Mouse (Mus musculus) heart, embryonic 16.5 days (tissue): Measurements from ENCODE around the gene Adcy3. TPM values are rescaled to one million over a fixed set of nuclear protein-coding genes. Genes with fewer than 3 reads are reported as not detected.
"Not testable (repeated sequence)": the region's sequence is repeated elsewhere in the genome, so short reads cannot be mapped to it uniquely, and the experiment has no call there.

Experiments
- ATAC-seq: fragments of 200-750 bp; cut with Nextera tagmentation; replicated peaks from 2 replicates; pipeline ENCODE4 v1.8.0; 2017; ENCODE audit warnings: moderate number of reproducible peaks; ENCODE audit not compliant: insufficient read depth, low FRiP score; ENCODE audit errors: extremely low read depth
- H3K27ac ChIP-seq: fragments of 300-500 bp; sonication (generic); 2 replicates; pipeline ENCODE4 v1.5.1; 2014; ENCODE audit warnings: mild to moderate bottlenecking, low read length, control low read depth, moderate library complexity
- H3K27me3 ChIP-seq: fragments of 300-500 bp; sonication (generic); 2 replicates; pipeline ENCODE4 v1.6.1; 2014; ENCODE audit warnings: low read length, mixed read lengths; ENCODE audit not compliant: control insufficient read depth, insufficient read depth
- H3K36me3 ChIP-seq: fragments of 300-500 bp; sonication (generic); 2 replicates; pipeline ENCODE4 v1.6.1; 2014; ENCODE audit not compliant: control insufficient read depth, insufficient read depth
- H3K4me1 ChIP-seq: fragments of 300-500 bp; sonication (generic); 2 replicates; pipeline ENCODE4 v1.6.1; 2014; ENCODE audit warnings: low read length, mixed read lengths; ENCODE audit not compliant: control insufficient read depth, insufficient read depth
- H3K4me2 ChIP-seq: fragments of 300-500 bp; sonication (generic); 2 replicates; pipeline ENCODE4 v1.6.1; 2014; ENCODE audit warnings: low read depth, mild to moderate bottlenecking, control low read depth, low read length
- H3K4me3 ChIP-seq: fragments of 300-500 bp; sonication (generic); 2 replicates; pipeline ENCODE4 v1.5.1; 2014; ENCODE audit warnings: mild to moderate bottlenecking, control low read depth, low read length
- H3K9ac ChIP-seq: fragments of 300-500 bp; sonication (generic); 2 replicates; pipeline ENCODE4 v1.6.1; 2014; ENCODE audit warnings: low read length, control low read depth
- H3K9me3 ChIP-seq: fragments of 300-500 bp; sonication (generic); replicated peaks from 2 replicates; pipeline ENCODE4 v1.6.1; 2016; ENCODE audit warnings: low read length; ENCODE audit not compliant: control insufficient read depth
- WGBS: fragments of 180-500 bp; shearing (Covaris S2); extraction: QIAGEN DNeasy Blood & Tissue Kit; methylation state at CpG from one replicate; pipeline ENCODE4 v1.1.7; 2014; 5-methylcytosine and 5-hydroxymethylcytosine counted together
- polyA plus RNA-seq: library from polyadenylated mRNA; unstranded; fragments of >200 nt; fragmentation: Nextera tagmentation; extraction: Ambion mirVana; gene quantifications from 2 replicates; pipeline ENCODE4 v1.2.1, GENCODE M21; 2015

Adcy3 gene
- polyA plus RNA-seq, 1 experiment from 2014 or later: 4.4 TPM

GRCm38 (mm10) chr12:4211174-4211573 lies 78.3 kb downstream of the Adcy3 start:
- no peak overlapping the region for H3K9ac ChIP-seq
- no peak overlapping the region for H3K4me3 ChIP-seq
- ATAC-seq: no peak
- 76% methylated on average over 9 of the region's 9 CpGs for WGBS
- H3K9me3 ChIP-seq: no peaks in the 10 kb centered on the region
- H3K4me2 ChIP-seq: no peak overlapping the region
- H3K27ac ChIP-seq: no peak overlapping the region
- no peaks in the 10 kb centered on the region for H3K27me3 ChIP-seq
- no peaks in the 10 kb centered on the region for H3K4me1 ChIP-seq
- peaks cover 27% of the 10 kb centered on the region for H3K36me3 ChIP-seq

- H3K27ac ChIP-seq: no peak overlapping the region
- no peak for ATAC-seq
- peaks cover 32% of the 10 kb centered on the region for H3K36me3 ChIP-seq
- no peaks in the 10 kb centered on the region for H3K4me1 ChIP-seq
- H3K9me3 ChIP-seq: no peaks in the 10 kb centered on the region
- no peak overlapping the region for H3K4me3 ChIP-seq
- H3K4me2 ChIP-seq: no peak overlapping the region
- 58% methylated on average over 8 of the region's 8 CpGs for WGBS
- H3K27me3 ChIP-seq: no peaks in the 10 kb centered on the region
- H3K9ac ChIP-seq: no peak overlapping the region
These were observed 80.0 kb downstream of the Adcy3 start for GRCm38 (mm10) chr12:4212908-4213307.

GRCm38 (mm10) chr12:4230156-4230555 lies 97.3 kb downstream of the Adcy3 start:
- 90% methylated on average over 7 of the region's 7 CpGs for WGBS
- no peak for ATAC-seq
- H3K9ac ChIP-seq: no peak overlapping the region
- no peaks in the 10 kb centered on the region for H3K27me3 ChIP-seq
- no peak overlapping the region for H3K27ac ChIP-seq
- no peak overlapping the region for H3K4me3 ChIP-seq
- no peaks in the 10 kb centered on the region for H3K9me3 ChIP-seq
- H3K4me2 ChIP-seq: no peak overlapping the region
- H3K4me1 ChIP-seq: peaks cover 12% of the 10 kb centered on the region
- peaks cover 23% of the 10 kb centered on the region for H3K36me3 ChIP-seq

- Histone ChIP-seq H3K27ac (no peak overlapping the region), H3K4me1 (peaks cover 12% of the 10 kb centered on the region), H3K4me3 (peak overlapping the region; percentile 71), H3K9me3 (no peaks in the 10 kb centered on the region), H3K4me2 (peak overlapping the region; percentile 74), H3K9ac (peak overlapping the region; percentile 85), H3K27me3 (no peaks in the 10 kb centered on the region), H3K36me3 (peaks cover 17% of the 10 kb centered on the region)
- ATAC-seq: no peak
- 38% methylated on average over 4 of the region's 4 CpGs for WGBS
These were observed 99.9 kb downstream of the Adcy3 start for GRCm38 (mm10) chr12:4232777-4233176.

GRCm38 (mm10) chr12:4233572-4234508 lies 100.9 kb downstream of the Adcy3 start, which contains the start of the genes Ptrhd1 and Cenpo:
Gene Ptrhd1, plus strand, starts transcription at chr12:4234027.
Gene Cenpo, minus strand, starts transcription at chr12:4234294.
- peak within 1 kb of the TSS; percentile 74 for H3K4me2 ChIP-seq
- no peaks in the 10 kb centered on the region for H3K27me3 ChIP-seq
- H3K36me3 ChIP-seq: peaks cover 17% of the 10 kb centered on the region
- peak; percentile 98 for ATAC-seq
- peak within 1 kb of the TSS; percentile 85 for H3K9ac ChIP-seq
- peak within 1 kb of the TSS; percentile 98 for H3K27ac ChIP-seq
- peaks cover 12% of the 10 kb centered on the region for H3K4me1 ChIP-seq
- H3K4me3 ChIP-seq: peak within 1 kb of the TSS; percentile 71
- WGBS: under 1% methylated on average over 50 of the region's 50 CpGs
- no peaks in the 10 kb centered on the region for H3K9me3 ChIP-seq

GRCm38 (mm10) chr12:4237481-4237880 lies 104.6 kb downstream of the Adcy3 start:
- peaks cover 16% of the 10 kb centered on the region for H3K4me1 ChIP-seq
- no peak overlapping the region for H3K4me2 ChIP-seq
- no peak overlapping the region for H3K27ac ChIP-seq
- H3K4me3 ChIP-seq: no peak overlapping the region
- ATAC-seq: no peak
- H3K27me3 ChIP-seq: no peaks in the 10 kb centered on the region
- peaks cover 4% of the 10 kb centered on the region; the same call in 1 of the 2 replicates for H3K36me3 ChIP-seq
- 89% methylated on average over 15 of the region's 15 CpGs for WGBS
- H3K9me3 ChIP-seq: no peaks in the 10 kb centered on the region
- no peak overlapping the region for H3K9ac ChIP-seq

GRCm38 (mm10) chr12:4240281-4240680 lies 107.4 kb downstream of the Adcy3 start:
- not testable (repeated sequence) for H3K27ac ChIP-seq, H3K4me3 ChIP-seq, H3K4me1 ChIP-seq, H3K9ac ChIP-seq, H3K9me3 ChIP-seq, H3K36me3 ChIP-seq, ATAC-seq, H3K4me2 ChIP-seq, H3K27me3 ChIP-seq
- 59% methylated on average over 8 of the region's 8 CpGs for WGBS

GRCm38 (mm10) chr12:4243805-4244204 lies 110.9 kb downstream of the Adcy3 start:
- H3K4me3 ChIP-seq: no peak overlapping the region
- no peak; the same call in 1 of the 2 replicates for ATAC-seq
- peaks cover 6% of the 10 kb centered on the region; the same call in 1 of the 2 replicates for H3K4me1 ChIP-seq
- H3K27ac ChIP-seq: no peak overlapping the region
- no peak overlapping the region for H3K4me2 ChIP-seq
- no peaks in the 10 kb centered on the region for H3K9me3 ChIP-seq
- peaks cover 7% of the 10 kb centered on the region; the same call in 1 of the 2 replicates for H3K36me3 ChIP-seq
- no peak overlapping the region for H3K9ac ChIP-seq
- 37% methylated on average over 2 of the region's 2 CpGs for WGBS
- H3K27me3 ChIP-seq: no peaks in the 10 kb centered on the region

- 82% methylated on average over 10 of the region's 10 CpGs for WGBS
- no peak overlapping the region for H3K9ac ChIP-seq
- H3K4me1 ChIP-seq: 0 out of 2 replicates have a peak, but pooled peaks cover 2% of the 10 kb centered on the region
- peaks cover 7% of the 10 kb centered on the region; the same call in 1 of the 2 replicates for H3K36me3 ChIP-seq
- no peak overlapping the region for H3K4me2 ChIP-seq
- ATAC-seq: no peak
- H3K27ac ChIP-seq: no peak overlapping the region
- H3K9me3 ChIP-seq: no peaks in the 10 kb centered on the region
- H3K4me3 ChIP-seq: no peak overlapping the region
- H3K27me3 ChIP-seq: no peaks in the 10 kb centered on the region
These were observed 112.8 kb downstream of the Adcy3 start for GRCm38 (mm10) chr12:4245742-4246141.
